Mouse (Mus musculus) midbrain, embryonic 13.5 days (tissue): ENCODE measurements around the gene Oxct1. TPM values are rescaled to one million over a fixed set of nuclear protein-coding genes. Genes with fewer than 3 reads are reported as not detected.

ENCODE experiments used
- ATAC-seq: fragments of 200-750 bp; cut with Nextera tagmentation; 2 replicates; pipeline ENCODE4 v1.8.0; 2017; ENCODE audit warnings: mild to moderate bottlenecking, moderate TSS enrichment, moderate library complexity
- H3K27ac ChIP-seq: fragments of 300-500 bp; sonication (generic); 2 replicates; pipeline ENCODE4 v1.5.1; 2015; ENCODE audit warnings: inconsistent platforms, mild to moderate bottlenecking, moderate library complexity
- H3K27me3 ChIP-seq: fragments of 300-500 bp; sonication (generic); 2 replicates; pipeline ENCODE4 v1.6.1; 2015; ENCODE audit warnings: mild to moderate bottlenecking, inconsistent platforms
- H3K36me3 ChIP-seq: fragments of 300-500 bp; sonication (generic); 2 replicates; pipeline ENCODE4 v1.6.1; 2015; ENCODE audit warnings: mild to moderate bottlenecking, inconsistent platforms
- H3K4me1 ChIP-seq: fragments of 300-500 bp; sonication (generic); replicated peaks from 2 replicates; pipeline ENCODE4 v1.6.1; 2015; ENCODE audit warnings: inconsistent platforms
- H3K4me2 ChIP-seq: fragments of 300-500 bp; sonication (generic); replicated peaks from 2 replicates; pipeline ENCODE4 v1.6.1; 2015; ENCODE audit warnings: moderate library complexity, mild to moderate bottlenecking, inconsistent platforms
- H3K4me3 ChIP-seq: fragments of 300-500 bp; sonication (generic); replicated peaks from 2 replicates; pipeline ENCODE4 v1.5.1; 2015; ENCODE audit warnings: mild to moderate bottlenecking, inconsistent platforms
- H3K9ac ChIP-seq: fragments of 300-500 bp; sonication (generic); replicated peaks from 2 replicates; pipeline ENCODE4 v1.6.1; 2015; ENCODE audit warnings: mild to moderate bottlenecking, inconsistent platforms
- H3K9me3 ChIP-seq: fragments of 300-500 bp; sonication (generic); 2 replicates; pipeline ENCODE4 v1.6.1; 2016; ENCODE audit warnings: mild to moderate bottlenecking, inconsistent platforms
- WGBS: fragments of 180-500 bp; shearing (Covaris S2); methylation state at CpG from one replicate; pipeline ENCODE4 v1.1.7; 2015; 5-methylcytosine and 5-hydroxymethylcytosine counted together
- polyA plus RNA-seq: library from polyadenylated mRNA; unstranded; fragments of >200 nt; fragmentation: Nextera tagmentation; extraction: Ambion mirVana; gene quantifications from 2 replicates; pipeline ENCODE4 v1.2.1, GENCODE M21; 2015

Oxct1 gene
- polyA plus RNA-seq, 1 experiment from 2014 or later, result 211 TPM

- ATAC-seq, result no peak
- 86% methylated on average over 3 of the region's 3 CpGs for WGBS
- Histone ChIP-seq H3K36me3 (peaks cover 24% of the 10 kb centered on the region), H3K27ac (no peak overlapping the region), H3K4me2 (no peak overlapping the region), H3K4me1 (peaks cover 1% of the 10 kb centered on the region), H3K9me3 (no peaks in the 10 kb centered on the region), H3K27me3 (no peaks in the 10 kb centered on the region), H3K9ac (no peak overlapping the region), H3K4me3 (no peak overlapping the region)
Measured at GRCm38 (mm10) chr15:4033168-4034004, 7.2 kb downstream of the Oxct1 start.

- Histone ChIP-seq H3K27ac (no peak overlapping the region), H3K4me3 (no peak overlapping the region), H3K36me3 (peaks cover 34% of the 10 kb centered on the region), H3K9me3 (no peaks in the 10 kb centered on the region), H3K9ac (no peak overlapping the region), H3K27me3 (no peaks in the 10 kb centered on the region), H3K4me2 (no peak overlapping the region), H3K4me1 (no peaks in the 10 kb centered on the region)
- no peak for ATAC-seq
- 65% methylated on average over 3 of the region's 3 CpGs for WGBS
Measured at GRCm38 (mm10) chr15:4042423-4042822, 16.2 kb downstream of the Oxct1 start.

- H3K4me2 ChIP-seq, result no peak overlapping the region
- no peak for ATAC-seq
- 26% methylated on average over 4 of the region's 4 CpGs for WGBS
Measured at GRCm38 (mm10) chr15:4043032-4043471, 16.9 kb downstream of the Oxct1 start.

GRCm38 (mm10) chr15:4056627-4057026 is 30.4 kb downstream of the Oxct1 start:
- peak; percentile 85 for ATAC-seq
- Histone ChIP-seq H3K4me2 (no peak overlapping the region), H3K4me3 (no peak overlapping the region), H3K27ac (no peak overlapping the region), H3K9me3 (no peaks in the 10 kb centered on the region; the same call in 1 of the 2 replicates), H3K9ac (no peak overlapping the region), H3K36me3 (peaks cover 42% of the 10 kb centered on the region), H3K27me3 (no peaks in the 10 kb centered on the region), H3K4me1 (no peaks in the 10 kb centered on the region)
- 17% methylated on average over 5 of the region's 5 CpGs for WGBS

More at GRCm38 (mm10) chr15:4043032-4043471, 16.9 kb downstream of the Oxct1 start:
- H3K4me3 ChIP-seq, result no peak overlapping the region
- H3K9me3 ChIP-seq, result no peaks in the 10 kb centered on the region
- H3K4me1 ChIP-seq, result no peaks in the 10 kb centered on the region
- no peak overlapping the region for H3K27ac ChIP-seq
- H3K27me3 ChIP-seq, result no peaks in the 10 kb centered on the region
- peaks cover 33% of the 10 kb centered on the region for H3K36me3 ChIP-seq
- no peak overlapping the region for H3K9ac ChIP-seq

- Histone ChIP-seq H3K4me1 (no peaks in the 10 kb centered on the region), H3K36me3 (peaks cover 34% of the 10 kb centered on the region), H3K9ac (no peak overlapping the region), H3K27ac (no peak overlapping the region), H3K4me2 (no peak overlapping the region), H3K27me3 (no peaks in the 10 kb centered on the region), H3K4me3 (no peak overlapping the region), H3K9me3 (no peaks in the 10 kb centered on the region; the same call in 1 of the 2 replicates)
- 89% methylated on average over 5 of the region's 5 CpGs for WGBS
- no peak for ATAC-seq
Measured at GRCm38 (mm10) chr15:4063574-4063973, 37.4 kb downstream of the Oxct1 start.

GRCm38 (mm10) chr15:4064013-4064412 is 37.8 kb downstream of the Oxct1 start:
- Histone ChIP-seq H3K27me3 (no peaks in the 10 kb centered on the region), H3K36me3 (peaks cover 32% of the 10 kb centered on the region), H3K4me3 (no peak overlapping the region), H3K9me3 (no peaks in the 10 kb centered on the region; the same call in 1 of the 2 replicates), H3K4me1 (no peaks in the 10 kb centered on the region), H3K27ac (no peak overlapping the region), H3K9ac (no peak overlapping the region), H3K4me2 (no peak overlapping the region)
- WGBS, result 93% methylated on average over 7 of the region's 7 CpGs
- no peak for ATAC-seq

- 94% methylated on average over 5 of the region's 5 CpGs for WGBS
- Histone ChIP-seq H3K4me1 (no peaks in the 10 kb centered on the region), H3K4me3 (no peak overlapping the region), H3K36me3 (peaks cover 27% of the 10 kb centered on the region), H3K9ac (no peak overlapping the region), H3K27ac (no peak overlapping the region), H3K4me2 (no peak overlapping the region), H3K9me3 (no peaks in the 10 kb centered on the region; the same call in 1 of the 2 replicates), H3K27me3 (no peaks in the 10 kb centered on the region)
- ATAC-seq, result no peak
Measured at GRCm38 (mm10) chr15:4064694-4065093, 38.5 kb downstream of the Oxct1 start.

- Histone ChIP-seq H3K4me1 (no peaks in the 10 kb centered on the region), H3K27ac (no peak overlapping the region), H3K9me3 (no peaks in the 10 kb centered on the region), H3K4me2 (no peak overlapping the region), H3K9ac (no peak overlapping the region), H3K27me3 (no peaks in the 10 kb centered on the region), H3K36me3 (peaks cover 16% of the 10 kb centered on the region), H3K4me3 (no peak overlapping the region)
- no peak for ATAC-seq
- 72% methylated on average over 5 of the region's 5 CpGs for WGBS
Measured at GRCm38 (mm10) chr15:4067273-4067990, 41.2 kb downstream of the Oxct1 start.

GRCm38 (mm10) chr15:4077978-4078377 is 51.8 kb downstream of the Oxct1 start:
- WGBS, result 92% methylated on average over 4 of the region's 4 CpGs
- no peak overlapping the region for H3K4me2 ChIP-seq

GRCm38 (mm10) chr15:4078785-4079184 is 52.6 kb downstream of the Oxct1 start:
- no peak for ATAC-seq
- Histone ChIP-seq H3K27me3 (no peaks in the 10 kb centered on the region), H3K9me3 (no peaks in the 10 kb centered on the region), H3K4me2 (no peak overlapping the region), H3K9ac (no peak overlapping the region), H3K36me3 (peaks cover 13% of the 10 kb centered on the region), H3K4me1 (no peaks in the 10 kb centered on the region), H3K4me3 (no peak overlapping the region), H3K27ac (no peak overlapping the region)
- WGBS, result 88% methylated on average over 5 of the region's 5 CpGs

More at GRCm38 (mm10) chr15:4077978-4078377, 51.8 kb downstream of the Oxct1 start:
- Histone ChIP-seq H3K9me3 (no peaks in the 10 kb centered on the region), H3K4me3 (no peak overlapping the region), H3K27me3 (no peaks in the 10 kb centered on the region), H3K27ac (no peak overlapping the region), H3K4me1 (no peaks in the 10 kb centered on the region), H3K9ac (no peak overlapping the region), H3K36me3 (peaks cover 18% of the 10 kb centered on the region)
- ATAC-seq, result no peak

- no peak for ATAC-seq
- H3K9ac ChIP-seq, result no peak overlapping the region
- 92% methylated on average over 13 of the region's 13 CpGs for WGBS
- H3K4me3 ChIP-seq, result no peak overlapping the region
- H3K36me3 ChIP-seq, result peaks cover 13% of the 10 kb centered on the region
- no peak overlapping the region for H3K27ac ChIP-seq
- H3K4me2 ChIP-seq, result no peak overlapping the region
- H3K4me1 ChIP-seq, result no peaks in the 10 kb centered on the region
- H3K27me3 ChIP-seq, result no peaks in the 10 kb centered on the region
- H3K9me3 ChIP-seq, result no peaks in the 10 kb centered on the region
Measured at GRCm38 (mm10) chr15:4079425-4080189, 53.4 kb downstream of the Oxct1 start.
